In genomic region chr1:36302273-36302672, GRCm38 (mm10) we compare ENCODE assay signal across 22 mouse cellular contexts.
"Had no signal": no experiment of that assay in that cellular context is flagged by ENCODE, and none has a peak within 500 bp of the region (broad histone marks: within the 10 kb centered on the region; RNA-seq: fewer than 3 reads in every experiment).

No protein-coding gene starts in this region.

- H3K27ac ChIP-seq: hindbrain, embryonic 10.5 days; hindbrain, embryonic 12.5 days; hindbrain, embryonic 14.5 days; intestine, embryonic 15.5 days; limb, embryonic 10.5 days; limb, embryonic 12.5 days had no signal

- ATAC-seq: hindbrain, embryonic 16.5 days; inflammation-experienced regulatory T-cells, adult 6 months; intestine, embryonic 15.5 days; intestine, postnatal 0 days had no signal

- H3K36me3 ChIP-seq: heart, embryonic 13.5 days; heart, embryonic 15.5 days; hindbrain, embryonic 10.5 days; hindbrain, embryonic 12.5 days; intestine, embryonic 15.5 days; limb, embryonic 10.5 days; limb, embryonic 12.5 days had no signal

- H3K9ac ChIP-seq: hindbrain, embryonic 12.5 days; limb, embryonic 12.5 days had no signal

- DNase-seq: gastrocnemius, postnatal 14 days; gastrocnemius, postnatal 36 days; heart, adult 2 months; heart, postnatal 14 days; heart, postnatal 4 days; kidney, adult 18-20 months; kidney, adult 8-10 months; kidney, postnatal 10 days; kidney, postnatal 25 days; kidney, postnatal 4 days; liver had no signal

- H3K9me3 ChIP-seq: heart, embryonic 13.5 days; heart, embryonic 15.5 days; hindbrain, embryonic 10.5 days; hindbrain, embryonic 12.5 days; intestine, embryonic 15.5 days; limb, embryonic 10.5 days; limb, embryonic 12.5 days had no signal
